Mouse (Mus musculus) liver, postnatal 0 days (tissue): ENCODE results near the gene Cox19.

ENCODE experiments used
- CTCF ChIP-seq: sonication (generic); IDR thresholded peaks from 2 replicates; pipeline ENCODE4 v1.5.1; 2016; ENCODE audit warnings: antibody characterized with exemption, low read depth
- EP300 ChIP-seq: IDR thresholded peaks from 2 replicates; pipeline ENCODE4 v1.6.1; 2016; ENCODE audit warnings: antibody characterized with exemption, low read depth, mild to moderate bottlenecking

- TF ChIP-seq CTCF (no peak), EP300 (no peak)
These were observed 36.3 kb upstream of the Cox19 start for GRCm38 (mm10) chr5:139387329-139388194.
